Mouse (Mus musculus): ENCODE results near the gene Sh2d7.
"Not testable (repeated sequence)": the region's sequence is repeated elsewhere in the genome, so short reads cannot be mapped to it uniquely, and the experiment has no call there.

- TF ChIP-seq CTCF (IDR thresholded peaks at IDR 0.05; ENCODE audit: control insufficient read depth, insufficient read depth, insufficient read length); MYOD1 (IDR thresholded peaks at IDR 0.05; ENCODE audit: control insufficient read depth, insufficient read length, low read depth); MYOG (IDR thresholded peaks at IDR 0.05; ENCODE audit: control insufficient read depth, extremely low read depth, insufficient read length); MAX (IDR thresholded peaks at IDR 0.05); FOSL1 (IDR thresholded peaks at IDR 0.05; ENCODE audit: insufficient read depth, low read length, poor library complexity, severe bottlenecking); USF1 (IDR thresholded peaks at IDR 0.05; ENCODE audit: low read depth): not testable (repeated sequence)
Measured at GRCm38 (mm10) chr9:54584127-54584526, 45.3 kb downstream of the Sh2d7 start.

Data from C2C12 (cell line).